Mouse (Mus musculus): ENCODE data around the gene Tyro3.

Tyro3 gene

DNA sequence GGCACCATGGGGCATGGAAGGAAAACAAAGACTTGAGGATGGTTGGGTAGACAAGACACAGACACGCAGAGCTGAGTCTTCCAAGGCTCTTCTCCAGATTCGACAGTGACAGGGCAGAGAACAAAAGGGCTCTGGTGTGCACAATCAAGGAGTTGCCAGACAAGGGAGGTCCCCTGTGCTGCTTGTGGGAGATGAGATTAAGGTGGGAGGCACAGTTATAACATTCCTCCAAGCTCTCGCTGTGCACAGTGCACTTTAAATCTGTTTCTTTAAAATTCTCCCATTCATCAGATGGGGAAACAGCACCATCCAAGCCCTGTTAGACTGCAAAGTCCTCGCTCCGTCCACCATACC is 6.7 kb downstream of the Tyro3 start:
- in situ Hi-C loops (cut with MboI, MseI): no loop called here

DNA sequence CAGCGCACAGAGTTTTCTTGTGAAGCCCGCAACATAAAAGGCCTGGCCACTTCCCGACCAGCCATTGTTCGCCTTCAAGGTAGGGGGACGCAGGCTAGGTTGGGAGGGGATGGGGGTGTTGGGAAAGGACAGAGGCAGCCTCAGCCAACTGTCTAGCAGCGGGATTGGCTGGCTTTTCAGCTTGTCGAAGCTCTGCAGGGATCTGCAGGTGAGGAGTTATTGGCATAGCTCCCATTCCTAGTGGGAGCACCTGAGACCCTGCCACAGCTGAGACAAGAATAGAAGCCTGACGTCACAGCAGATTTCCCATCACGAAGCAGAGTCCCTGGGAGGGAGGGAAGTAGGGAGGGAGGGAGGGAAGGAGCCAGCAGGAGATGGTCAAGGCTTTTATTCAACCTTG is 7.2 kb downstream of the Tyro3 start:
- in situ Hi-C loops (cut with MboI, MseI): no loop called here

DNA sequence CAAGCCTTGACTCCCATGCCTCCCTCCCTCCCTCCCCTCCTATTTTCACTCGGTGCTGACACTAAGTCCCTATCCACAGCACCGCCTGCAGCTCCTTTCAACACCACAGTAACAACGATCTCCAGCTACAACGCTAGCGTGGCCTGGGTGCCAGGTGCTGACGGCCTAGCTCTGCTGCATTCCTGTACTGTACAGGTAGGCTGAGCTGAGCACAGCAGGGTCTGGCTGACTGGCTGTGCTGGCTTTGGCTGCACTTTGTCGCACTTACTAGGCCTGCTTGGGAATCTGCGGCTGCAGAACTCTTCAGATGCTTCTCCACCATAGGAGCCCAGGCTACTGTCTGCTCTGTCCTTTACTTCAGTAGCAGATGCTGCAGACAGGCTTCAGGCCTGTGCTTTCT is 8.0 kb downstream of the Tyro3 start:
- in situ Hi-C loops (cut with MboI, MseI): no loop called here

DNA sequence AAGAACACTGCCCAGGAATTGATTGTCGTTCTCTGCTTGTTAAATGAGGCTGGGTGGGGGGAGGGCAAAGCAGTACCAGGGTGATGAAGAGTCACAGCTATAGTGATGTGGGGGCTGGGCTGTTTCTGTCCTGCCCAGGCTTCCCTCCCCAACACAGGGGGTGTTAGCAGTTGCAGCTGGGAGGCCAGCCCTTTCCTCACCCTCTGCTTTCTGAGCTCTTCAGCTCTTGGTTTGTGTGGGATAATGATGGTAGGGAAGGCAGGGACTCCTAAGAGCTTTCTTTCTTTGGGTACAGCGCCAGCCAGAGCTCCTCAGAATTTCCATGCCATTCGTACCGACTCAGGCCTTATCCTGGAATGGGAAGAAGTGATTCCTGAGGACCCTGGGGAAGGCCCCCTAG is 10.9 kb downstream of the Tyro3 start:
- in situ Hi-C loops (cut with MboI, MseI): no loop called here

DNA sequence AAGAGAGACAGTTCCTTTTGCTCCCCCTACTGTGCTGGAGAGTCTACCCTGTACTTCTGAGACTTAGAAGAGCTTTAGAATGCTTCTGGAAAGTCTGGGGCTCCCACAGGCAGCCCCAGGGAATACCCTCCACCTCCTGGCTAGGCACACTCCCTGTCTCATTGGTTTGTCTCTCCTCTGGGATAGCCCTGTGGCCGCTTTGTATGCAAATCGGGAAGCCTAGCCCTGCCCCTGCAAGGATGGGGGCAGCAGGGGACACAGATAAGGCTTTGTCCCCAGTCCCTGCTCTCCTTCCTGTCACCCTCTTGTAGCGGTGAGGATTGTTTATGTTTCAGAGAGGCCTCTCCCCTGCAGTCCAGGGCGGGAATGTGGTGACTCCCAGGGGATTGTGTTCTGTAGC is 11.3 kb downstream of the Tyro3 start:
- in situ Hi-C loops (cut with MboI, MseI): no loop called here

DNA sequence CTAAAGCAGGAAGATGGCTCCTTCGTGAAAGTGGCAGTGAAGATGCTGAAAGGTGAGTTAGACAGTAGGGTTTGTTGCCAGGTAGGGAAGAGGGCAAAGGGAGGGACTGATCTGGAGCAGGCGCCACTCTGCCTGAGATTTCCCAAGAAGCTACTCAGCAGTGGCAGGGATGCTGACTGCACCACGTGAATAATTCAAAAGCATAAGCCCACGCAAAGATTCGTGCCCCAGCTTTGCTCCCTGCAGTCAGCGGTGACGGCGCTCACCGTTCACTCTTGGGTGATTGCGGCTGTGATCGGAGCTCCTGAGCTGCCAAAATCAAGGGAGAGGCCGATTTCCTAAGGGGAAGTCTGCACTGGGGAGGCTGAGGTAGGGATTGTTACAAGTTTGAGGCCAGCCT is 13.4 kb downstream of the Tyro3 start:
- in situ Hi-C loops (cut with MboI, MseI): no loop called here

DNA sequence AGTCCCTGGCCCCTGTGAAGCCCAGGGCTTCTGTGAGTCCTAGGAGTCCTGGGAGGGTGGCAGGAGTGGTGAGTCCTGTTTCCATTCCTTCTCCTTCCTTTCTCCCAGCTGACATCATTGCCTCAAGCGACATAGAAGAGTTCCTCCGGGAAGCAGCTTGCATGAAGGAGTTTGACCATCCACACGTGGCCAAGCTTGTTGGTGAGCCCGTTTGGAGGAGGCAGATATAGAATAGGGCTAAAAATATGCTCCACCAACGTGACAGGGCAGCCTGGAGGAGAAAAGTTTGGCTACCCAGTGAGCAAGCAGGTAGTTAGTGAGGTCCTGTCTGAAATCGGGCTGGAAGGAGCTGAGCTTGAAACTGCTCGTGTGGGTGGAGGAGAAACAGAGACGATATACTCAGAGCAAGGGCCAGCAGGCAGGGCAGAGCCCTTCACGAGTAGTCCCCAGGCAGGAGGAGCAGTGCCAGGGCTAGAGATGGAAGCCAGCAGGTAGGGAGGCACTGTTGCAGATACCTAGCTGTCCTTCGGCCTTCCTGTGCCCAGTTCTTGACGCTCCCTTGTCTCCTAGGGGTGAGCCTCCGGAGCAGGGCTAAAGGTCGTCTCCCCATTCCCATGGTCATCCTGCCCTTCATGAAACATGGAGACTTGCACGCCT is 14.1 kb downstream of the Tyro3 start:
- in situ Hi-C loops (cut with MboI, MseI): no loop called here

DNA sequence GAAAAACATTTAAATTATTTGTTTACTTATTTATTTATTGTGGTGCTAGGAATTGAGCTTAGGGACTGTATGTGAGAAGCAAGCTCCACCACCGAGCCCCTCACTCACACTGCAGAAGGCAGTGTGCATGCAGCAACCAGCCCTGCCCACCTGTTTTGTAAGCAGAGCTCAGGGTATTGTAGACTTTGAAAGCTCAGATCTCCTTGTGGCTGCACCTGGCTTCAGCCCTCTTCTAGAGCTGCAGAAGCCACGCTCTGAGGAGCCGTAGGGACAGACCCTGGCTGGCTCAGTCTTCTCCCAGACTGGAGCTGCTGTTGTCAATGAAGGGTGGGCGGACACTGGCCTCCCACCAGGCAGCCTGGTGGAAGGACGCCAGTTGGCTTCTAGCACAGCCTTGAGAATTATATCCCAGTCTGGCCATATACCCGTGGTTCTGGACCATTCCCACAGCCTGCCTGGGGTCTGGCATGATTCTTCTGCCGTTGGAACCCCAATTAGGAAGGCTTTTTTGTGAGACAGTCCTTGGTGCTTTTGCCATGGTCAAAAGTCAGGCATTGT is 16.9 kb downstream of the Tyro3 start:
- in situ Hi-C loops (cut with MboI, MseI): no loop called here

DNA sequence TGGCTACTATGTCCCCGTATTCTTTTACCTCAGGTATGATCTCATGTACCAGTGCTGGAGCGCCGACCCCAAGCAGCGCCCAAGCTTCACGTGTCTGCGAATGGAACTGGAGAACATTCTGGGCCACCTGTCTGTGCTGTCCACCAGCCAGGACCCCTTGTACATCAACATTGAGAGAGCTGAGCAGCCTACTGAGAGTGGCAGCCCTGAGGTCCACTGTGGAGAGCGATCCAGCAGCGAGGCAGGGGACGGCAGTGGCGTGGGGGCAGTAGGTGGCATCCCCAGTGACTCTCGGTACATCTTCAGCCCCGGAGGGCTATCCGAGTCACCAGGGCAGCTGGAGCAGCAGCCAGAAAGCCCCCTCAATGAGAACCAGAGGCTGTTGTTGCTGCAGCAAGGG is 19.1 kb downstream of the Tyro3 start:
- in situ Hi-C loops (cut with MboI, MseI): no loop called here

DNA sequence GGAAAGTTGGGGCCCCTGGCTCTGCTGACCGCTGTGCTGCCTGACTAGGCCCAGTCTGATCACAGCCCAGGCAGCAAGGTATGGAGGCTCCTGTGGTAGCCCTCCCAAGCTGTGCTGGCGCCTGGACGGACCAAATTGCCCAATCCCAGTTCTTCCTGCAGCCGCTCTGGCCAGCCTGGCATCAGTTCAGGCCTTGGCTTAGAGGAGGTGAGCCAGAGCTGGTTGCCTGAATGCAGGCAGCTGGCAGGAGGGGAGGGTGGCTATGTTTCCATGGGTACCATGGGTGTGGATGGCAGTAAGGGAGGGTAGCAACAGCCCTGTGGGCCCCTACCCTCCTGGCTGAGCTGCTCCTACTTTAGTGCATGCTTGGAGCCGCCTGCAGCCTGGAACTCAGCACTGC is 19.5 kb downstream of the Tyro3 start:
- in situ Hi-C loops (cut with MboI, MseI): no loop called here

DNA sequence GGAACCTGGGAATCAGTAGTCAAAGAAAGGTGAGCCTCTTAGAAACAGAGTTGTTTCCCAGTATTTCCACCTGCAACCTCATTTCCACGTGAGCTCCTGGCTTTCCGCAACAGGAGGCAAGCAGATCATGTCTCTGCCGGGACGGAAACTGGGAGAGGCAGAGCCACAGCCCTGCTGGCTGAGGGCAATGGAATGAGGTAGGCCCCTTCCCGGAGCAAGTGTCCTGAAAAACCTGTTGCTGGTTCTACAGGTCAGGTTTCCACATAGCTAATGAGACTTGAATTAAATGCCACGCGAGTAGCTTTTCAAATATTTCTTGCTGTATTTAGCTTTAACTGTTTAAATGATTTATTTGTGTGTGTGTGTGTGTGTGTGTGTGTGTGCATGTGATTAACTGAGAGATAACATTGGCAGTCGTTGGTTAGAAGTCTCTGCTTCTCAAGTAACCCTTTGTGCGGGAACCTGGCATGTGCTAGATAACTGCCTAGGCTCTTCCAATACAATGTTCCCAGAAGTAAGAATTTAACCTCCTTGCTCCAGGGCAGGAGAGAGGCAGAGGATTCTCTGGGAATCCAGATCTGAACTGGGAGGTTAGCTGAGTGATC is 21.2 kb downstream of the Tyro3 start:
- in situ Hi-C loops (cut with MboI, MseI): no loop called here

DNA sequence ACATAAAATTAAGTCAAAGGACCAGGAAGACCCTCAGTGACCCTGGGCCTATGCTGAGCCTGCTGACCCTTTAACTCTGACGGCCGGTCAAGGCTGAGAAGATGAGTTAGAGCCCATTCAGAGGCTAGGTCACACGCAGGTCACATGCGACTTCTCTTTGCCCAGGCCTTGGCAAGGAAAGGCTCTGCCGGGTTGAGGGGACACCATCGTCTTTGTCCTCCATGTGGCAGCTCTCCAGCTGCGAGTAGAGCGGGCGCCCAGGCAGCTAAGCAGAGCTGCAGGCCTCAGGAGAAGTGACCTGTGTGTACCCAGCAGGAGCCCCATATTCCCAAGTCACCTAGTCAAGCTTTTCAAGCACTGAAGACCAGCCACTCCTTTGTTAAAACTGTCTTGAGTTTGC is 23.6 kb downstream of the Tyro3 start:
- in situ Hi-C loops (cut with MboI, MseI): no loop called here

DNA sequence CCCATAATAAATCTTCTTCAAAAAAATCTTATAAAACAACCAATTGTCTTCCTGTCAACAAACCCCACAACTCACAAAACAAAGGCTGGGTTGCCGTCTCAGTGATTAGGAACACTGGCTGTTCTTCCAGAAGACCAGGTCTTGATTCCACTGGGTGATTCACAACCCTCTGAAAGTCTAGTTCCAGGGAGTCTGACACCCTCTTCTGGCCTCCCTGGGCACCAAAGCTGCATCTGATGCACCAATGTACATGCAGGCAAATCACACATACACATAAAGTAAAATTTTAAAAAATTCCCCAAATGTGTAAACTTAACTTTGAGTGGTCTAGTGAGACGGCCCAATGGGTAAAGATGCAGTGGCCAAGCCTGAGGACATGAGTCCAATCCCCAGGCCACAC is 33.0 kb downstream of the Tyro3 start:
- in situ Hi-C loops (cut with MboI, MseI): no loop called here

DNA sequence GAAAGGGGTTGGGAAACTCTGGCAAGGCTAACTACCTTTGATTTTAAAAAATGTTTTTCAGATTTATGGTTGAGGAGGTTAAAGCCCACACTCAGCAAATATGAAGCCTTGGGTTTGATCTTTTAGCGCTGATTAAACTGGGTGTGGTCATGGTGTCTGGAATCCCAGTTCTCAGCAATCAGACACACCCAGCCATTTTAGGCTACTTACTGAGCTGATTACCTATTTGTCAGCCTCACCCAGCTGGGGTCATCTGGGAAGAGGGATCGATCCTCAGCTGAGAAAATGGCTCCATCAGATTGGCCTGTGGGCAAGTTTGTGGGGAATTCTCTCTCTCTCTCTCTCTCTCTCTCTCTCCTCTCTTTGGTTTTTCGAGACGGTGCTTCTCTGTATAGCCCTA is 36.7 kb downstream of the Tyro3 start:
- in situ Hi-C loops (cut with MboI, MseI): no loop called here

DNA sequence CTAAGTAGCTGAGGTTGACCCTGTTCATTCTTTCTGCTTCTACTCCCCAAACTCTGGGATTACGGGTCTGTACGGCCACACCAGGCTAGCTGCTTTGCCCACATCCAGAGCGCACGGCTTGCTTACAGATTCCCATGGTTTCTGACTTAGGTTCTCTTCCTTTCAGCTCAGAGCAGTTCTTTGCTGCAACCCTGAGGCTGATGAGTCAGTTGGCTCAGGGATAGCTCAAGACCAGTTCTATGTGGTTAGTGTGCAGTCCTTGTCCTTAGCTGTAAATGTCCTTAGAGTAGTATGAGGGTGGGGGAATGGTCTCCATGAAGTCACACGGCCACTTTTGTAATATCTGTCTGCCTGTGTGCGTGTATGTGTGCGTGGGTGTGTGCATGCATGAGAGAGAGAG is 40.1 kb downstream of the Tyro3 start:
- in situ Hi-C loops (cut with MboI, MseI): no loop called here

DNA sequence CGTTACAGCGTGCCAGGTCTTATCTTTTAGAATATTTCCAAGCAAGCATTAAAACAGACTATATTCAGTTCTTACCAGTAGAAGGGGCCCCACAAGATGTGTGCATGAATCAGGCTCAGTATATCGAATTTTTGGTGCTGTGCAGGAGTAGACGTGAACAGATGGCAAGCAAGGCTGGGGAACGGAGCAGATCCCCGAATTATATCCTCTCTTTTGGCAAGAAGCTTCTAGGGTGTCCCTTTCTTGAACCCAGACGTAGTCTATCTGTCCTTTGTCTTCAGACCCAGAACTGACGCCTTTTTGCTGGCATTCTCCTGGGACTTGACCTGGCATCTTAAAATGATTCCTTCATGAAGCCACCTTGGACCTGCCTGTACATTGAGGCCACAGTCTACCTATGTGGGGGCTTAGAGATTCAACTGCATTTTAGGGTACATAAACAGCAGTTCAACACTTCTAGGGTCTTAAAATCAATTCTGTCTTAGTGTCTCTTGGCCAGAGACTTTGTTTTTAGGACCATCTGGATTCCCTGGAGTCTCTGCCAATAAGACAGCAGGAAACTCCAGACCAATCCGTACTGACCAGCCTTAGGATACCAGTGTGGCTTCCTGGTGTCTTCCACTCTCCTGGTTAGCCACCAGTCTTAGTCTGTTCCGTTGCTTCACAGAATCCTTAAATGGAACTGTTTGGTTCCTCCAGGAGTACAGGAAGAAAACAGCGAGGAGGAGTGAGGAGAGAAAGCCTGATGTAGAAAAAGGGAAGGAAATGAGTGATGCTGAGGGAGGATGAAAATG is 41.0 kb downstream of the Tyro3 start:
- in situ Hi-C loops (cut with MboI, MseI): no loop called here

DNA sequence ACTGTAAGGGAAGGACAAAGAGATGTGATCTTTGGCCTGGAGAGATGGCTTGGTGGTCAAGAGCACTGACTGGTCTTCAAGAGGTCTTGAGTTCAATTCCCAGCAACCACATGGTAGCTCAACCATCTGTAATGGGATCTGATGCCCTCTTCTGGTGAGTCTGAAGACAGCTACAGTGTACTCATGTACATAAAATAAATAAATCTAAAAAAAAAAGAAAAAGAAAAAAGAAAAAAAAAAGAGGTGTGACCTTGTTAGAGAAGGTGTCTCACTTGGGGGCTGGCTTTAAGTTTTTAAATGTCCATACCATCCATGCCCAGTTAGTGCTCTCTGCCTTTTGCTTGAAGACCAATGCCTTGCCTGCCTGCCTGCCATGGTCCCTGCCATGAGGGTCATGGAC is 42.5 kb downstream of the Tyro3 start:
- in situ Hi-C loops (cut with MboI, MseI): no loop called here

DNA sequence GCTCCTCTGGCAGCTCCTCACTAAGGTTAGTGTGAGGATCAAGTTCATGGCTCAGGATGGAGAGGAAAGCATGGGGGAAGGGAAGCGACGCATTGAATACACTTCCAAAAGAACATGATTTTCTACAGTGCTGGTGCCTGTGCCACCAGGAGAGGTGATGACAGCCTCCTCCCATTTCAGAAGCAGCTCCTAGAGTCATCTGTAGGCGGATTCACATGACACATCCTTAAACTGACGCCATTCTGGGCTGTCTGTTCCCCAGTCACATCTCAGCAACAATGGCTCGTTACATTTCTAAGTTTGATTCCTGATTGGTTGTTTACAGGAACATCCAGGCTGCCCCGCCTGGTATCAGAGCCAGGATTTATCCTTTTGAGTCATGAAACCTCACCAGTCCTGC is 44.5 kb downstream of the Tyro3 start:
- in situ Hi-C loops (cut with MboI, MseI): no loop called here

DNA sequence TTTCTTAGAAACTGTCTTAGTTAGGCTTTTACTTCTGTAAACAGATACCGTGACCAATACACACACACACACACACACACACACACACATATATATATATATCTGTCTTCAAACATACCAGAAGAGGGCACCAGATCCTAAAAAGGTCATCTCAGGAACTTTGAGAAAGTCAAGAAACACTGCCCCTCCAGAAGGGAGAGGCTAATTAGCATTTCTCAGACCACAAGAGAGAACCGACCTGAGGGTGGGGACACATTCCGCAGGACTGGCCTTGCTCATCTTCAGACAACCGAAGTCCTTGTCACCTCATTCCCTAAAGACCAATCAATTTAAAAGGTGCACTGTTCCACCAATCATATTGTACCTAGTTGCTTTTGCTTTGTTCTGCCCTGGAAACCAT is 46.0 kb downstream of the Tyro3 start:
- in situ Hi-C loops (cut with MboI, MseI): no loop called here

DNA sequence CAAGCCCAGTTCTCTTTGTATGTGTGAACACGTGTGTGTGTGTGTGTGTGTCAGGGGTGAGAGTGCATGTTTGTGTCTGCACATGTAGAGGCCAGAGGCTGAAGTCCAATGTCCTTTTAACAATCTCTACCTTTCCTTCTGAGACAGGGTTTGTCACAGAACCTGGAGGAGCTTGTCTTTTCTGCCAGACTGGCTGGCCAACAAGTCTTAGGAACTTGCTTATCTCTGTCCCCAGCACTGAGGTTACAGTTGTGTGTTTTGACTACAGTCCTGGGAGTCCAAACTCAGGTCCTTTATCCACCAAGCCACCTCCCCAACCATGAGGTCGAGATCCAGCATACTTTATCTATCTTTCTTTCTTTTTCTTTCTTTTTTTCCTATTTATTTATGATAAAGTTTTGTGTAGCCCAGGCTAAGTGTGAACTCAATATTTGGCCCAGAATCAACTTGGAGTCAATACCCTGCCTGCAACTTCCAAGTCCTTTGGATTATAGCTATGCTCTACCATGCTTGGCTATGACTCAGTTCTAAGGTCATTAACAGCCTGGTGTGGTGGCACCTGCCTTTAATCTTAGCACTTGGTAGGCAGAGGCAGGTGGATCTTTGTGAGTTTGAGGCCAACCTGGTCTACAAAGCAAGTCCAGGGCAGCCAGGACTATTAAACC is 48.5 kb downstream of the Tyro3 start:
- in situ Hi-C loops (cut with MboI, MseI): no loop called here

DNA sequence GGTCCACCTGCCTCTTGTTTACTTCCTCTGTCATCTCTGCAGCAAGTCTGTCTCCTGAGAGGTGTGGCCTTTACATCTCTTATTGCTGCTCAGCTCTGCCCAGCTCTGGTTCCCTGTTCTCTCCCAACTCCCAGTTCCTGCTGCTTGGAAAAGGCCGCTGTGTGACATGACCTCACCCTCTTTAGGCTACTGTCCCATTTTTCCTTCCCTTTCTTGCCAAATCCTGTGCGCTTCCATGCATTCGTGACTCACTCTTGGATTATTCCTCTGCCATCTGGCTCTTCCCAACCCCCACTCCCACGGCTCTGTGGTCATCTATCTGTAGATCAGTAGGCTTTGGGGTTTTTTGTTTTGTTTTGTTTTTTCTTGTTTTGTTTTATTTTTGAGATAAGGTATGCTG is 49.4 kb downstream of the Tyro3 start:
- in situ Hi-C loops (cut with MboI, MseI): no loop called here

DNA sequence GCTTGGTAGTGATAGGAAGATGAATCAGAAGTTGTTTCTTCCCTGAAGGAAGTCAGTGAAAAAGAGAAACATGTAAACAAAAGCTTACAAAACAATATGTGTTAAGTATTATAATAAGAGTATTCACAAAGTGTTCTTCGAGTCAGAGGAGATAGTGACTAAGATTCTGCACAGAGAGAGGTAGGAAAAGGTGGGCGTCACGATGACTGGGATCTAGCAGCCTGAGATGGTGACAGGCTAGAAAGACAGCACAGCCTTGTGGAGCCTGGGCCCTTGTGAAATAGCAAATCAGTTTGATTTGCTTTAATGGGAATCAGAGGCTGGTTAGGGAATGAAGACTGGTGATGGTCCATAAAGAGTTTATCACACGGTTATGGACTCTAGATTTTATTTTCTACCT is 56.3 kb downstream of the Tyro3 start:
- in situ Hi-C loops (cut with MboI, MseI): no loop called here
